Mouse (Mus musculus): ENCODE data around the gene Fam189a1. TPM values are rescaled to one million over a fixed set of nuclear protein-coding genes. Genes with fewer than 3 reads are reported as not detected.

The Fam189a1 gene
- total and polyA plus RNA-seq, 3 experiments: 0.10 TPM; not detected in 2

- TF ChIP-seq ZNF384 (IDR thresholded peaks at IDR 0.05; ENCODE audit: low read depth, low read length) (no peak), ELF1 (IDR thresholded peaks at IDR 0.05; ENCODE audit: low read depth, low read length) (no peak), JUND (conservative IDR thresholded peaks at IDR 0.05; ENCODE audit: low read depth, low read length) (no peak), CHD1 (IDR thresholded peaks at IDR 0.05; ENCODE audit: low read depth, low read length) (no peak), MEF2A (IDR thresholded peaks at IDR 0.05; ENCODE audit: borderline replicate concordance, low read depth, low read length) (no peak), TCF12 (IDR thresholded peaks at IDR 0.05; ENCODE audit: low read depth, low read length) (no peak), BHLHE40 (IDR thresholded peaks at IDR 0.05; ENCODE audit: low read depth, low read length) (no peak), MAX (IDR thresholded peaks at IDR 0.05; ENCODE audit: low read length) (no peak), GABPA (IDR thresholded peaks at IDR 0.05; ENCODE audit: insufficient replicate concordance, low read depth, low read length) (no peak), JUN (IDR thresholded peaks at IDR 0.05; ENCODE audit: insufficient read depth, low read depth, low read length) (no peak), USF1 (IDR thresholded peaks at IDR 0.05; ENCODE audit: low read depth, low read length) (no peak), ZMIZ1 (IDR thresholded peaks at IDR 0.05; ENCODE audit: low read depth, low read length) (no peak), TBP (conservative IDR thresholded peaks at IDR 0.05; ENCODE audit: low read depth, low read length) (no peak), RAD21 (IDR thresholded peaks at IDR 0.05; ENCODE audit: low read depth, low read length) (no peak), E2F4 (IDR thresholded peaks at IDR 0.05; ENCODE audit: insufficient replicate concordance, low read depth, low read length) (no peak), NRF1 (IDR thresholded peaks at IDR 0.05; ENCODE audit: low read depth, low read length) (no peak), ZKSCAN1 (IDR thresholded peaks at IDR 0.05; ENCODE audit: borderline replicate concordance, low read depth, low read length) (no peak)
- in situ Hi-C loops (cut with MboI; ENCODE audit: low pct_ligation_motif_present, low pct_unique_long_range_greater_than_20kb, low sequenced_read_pairs) (no loop called here), dilution Hi-C loops (cut with MboI; ENCODE audit: extremely low pct_ligation_motif_present, extremely low pct_unique_long_range_greater_than_20kb, low sequenced_read_pairs) (no loop called here)
- H3K4me1 ChIP-seq (ENCODE audit: control insufficient read depth in 1 of 2, insufficient read depth in 2 of 2): no peaks in the 10 kb centered on the region
- H3K27ac ChIP-seq (ENCODE audit: insufficient read depth, low read depth): no peak overlapping the region
- no peaks in the 10 kb centered on the region for H3K36me3 ChIP-seq (replicated peaks in 1 of 2; ENCODE audit: control insufficient read depth in 1 of 2, insufficient read depth in 1 of 2, low read length in 1 of 2)
- H3K4me3 ChIP-seq (replicated peaks in 1 of 3; ENCODE audit: low read depth in 2 of 3, low read length in 2 of 3, poor library complexity in 1 of 3): no peak overlapping the region
- no peaks in the 10 kb centered on the region for H3K79me2 ChIP-seq (replicated peaks; ENCODE audit: control insufficient read depth, extremely low read depth, insufficient read depth, poor library complexity, severe bottlenecking)
- no peak for DNase-seq (ENCODE audit: extremely low read depth)
- H3K4me2 ChIP-seq (ENCODE audit: insufficient read depth, low read depth, poor library complexity, severe bottlenecking): no peak overlapping the region
- H3K9me3 ChIP-seq (replicated peaks; ENCODE audit: low read length): no peaks in the 10 kb centered on the region
- H3K27me3 ChIP-seq (replicated peaks): peaks cover 3% of the 10 kb centered on the region
- no peak overlapping the region for H3K9ac ChIP-seq (ENCODE audit: insufficient read depth, low read depth)
Observed at GRCm38 (mm10) chr7:64915121-64915520, 241.2 kb downstream of the Fam189a1 start.

GRCm38 (mm10) chr7:64911945-64912344, 244.4 kb downstream of the Fam189a1 start:
- Histone ChIP-seq H3K4me2 (ENCODE audit: insufficient read depth, low read depth, poor library complexity, severe bottlenecking) (no peak overlapping the region), H3K36me3 (replicated peaks in 1 of 2; ENCODE audit: control insufficient read depth in 1 of 2, insufficient read depth in 1 of 2, low read length in 1 of 2) (no peaks in the 10 kb centered on the region), H3K4me3 (replicated peaks in 1 of 3; ENCODE audit: low read depth in 2 of 3, low read length in 2 of 3, poor library complexity in 1 of 3) (no peak overlapping the region), H3K27ac (ENCODE audit: insufficient read depth, low read depth) (no peak overlapping the region), H3K9me3 (replicated peaks; ENCODE audit: low read length) (peaks cover 5% of the 10 kb centered on the region), H3K79me2 (replicated peaks; ENCODE audit: control insufficient read depth, extremely low read depth, insufficient read depth, poor library complexity, severe bottlenecking) (no peaks in the 10 kb centered on the region), H3K27me3 (replicated peaks) (peaks cover 3% of the 10 kb centered on the region), H3K9ac (ENCODE audit: insufficient read depth, low read depth) (no peak overlapping the region), H3K4me1 (ENCODE audit: control insufficient read depth in 1 of 2, insufficient read depth in 2 of 2) (no peaks in the 10 kb centered on the region)
- dilution Hi-C loops (cut with MboI; ENCODE audit: extremely low pct_ligation_motif_present, extremely low pct_unique_long_range_greater_than_20kb, low sequenced_read_pairs): no loop called here
- no peak for DNase-seq (ENCODE audit: extremely low read depth)
- TF ChIP-seq CTCF (conservative IDR thresholded peaks at IDR 0.05 in 1 of 2, IDR thresholded peaks at IDR 0.05 in 1 of 2; ENCODE audit: low read depth in 2 of 2, low read length in 2 of 2) (no peak), UBTF (IDR thresholded peaks at IDR 0.05; ENCODE audit: low read depth, low read length) (no peak), EP300 (IDR thresholded peaks at IDR 0.05; ENCODE audit: low read length) (no peak), POLR2AphosphoS2 (IDR thresholded peaks at IDR 0.05; ENCODE audit: low read depth, low read length) (no peak), PAX5 (IDR thresholded peaks at IDR 0.05; ENCODE audit: low read length) (no peak), JUND (conservative IDR thresholded peaks at IDR 0.05; ENCODE audit: low read depth, low read length) (no peak), SIN3A (IDR thresholded peaks at IDR 0.05; ENCODE audit: low read length) (no peak), E2F4 (IDR thresholded peaks at IDR 0.05; ENCODE audit: insufficient replicate concordance, low read depth, low read length) (no peak)
- in situ Hi-C loops (cut with MboI; ENCODE audit: low pct_ligation_motif_present, low pct_unique_long_range_greater_than_20kb, low sequenced_read_pairs): no loop called here
